Mouse (Mus musculus) ES-Bruce4 (cell line): ENCODE results near the gene Necab2. TPM values are rescaled to one million over a fixed set of nuclear protein-coding genes. Genes with fewer than 3 reads are reported as not detected.

Source experiments
- H3K27ac ChIP-seq: 2 replicates; pipeline ENCODE4 v1.5.1; 2012; ENCODE audit warnings: low read length, inconsistent platforms; ENCODE audit not compliant: insufficient read depth
- H3K27me3 ChIP-seq: 2 replicates; pipeline ENCODE4 v1.6.1; 2012; ENCODE audit warnings: mild to moderate bottlenecking, low read length, inconsistent platforms; ENCODE audit not compliant: control insufficient read depth, poor library complexity, insufficient read depth, severe bottlenecking
- H3K36me3 ChIP-seq: 2 replicates; pipeline ENCODE4 v1.6.1; 2012; ENCODE audit warnings: inconsistent platforms, mild to moderate bottlenecking, low read length, moderate library complexity; ENCODE audit not compliant: control insufficient read depth, poor library complexity, insufficient read depth, severe bottlenecking
- H3K4me1 ChIP-seq: one replicate; pipeline ENCODE4 v1.8.1; 2011; ENCODE audit warnings: low read length; ENCODE audit not compliant: control insufficient read depth, insufficient read depth
- H3K4me3 ChIP-seq: 2 replicates; pipeline ENCODE4 v1.5.1; 2011; ENCODE audit warnings: low read depth, mild to moderate bottlenecking, low read length
- H3K9ac ChIP-seq: 2 replicates; pipeline ENCODE4 v1.6.1; 2012; ENCODE audit warnings: low read depth, mild to moderate bottlenecking, inconsistent platforms; ENCODE audit not compliant: poor library complexity, severe bottlenecking
- H3K9me3 ChIP-seq: replicated peaks from 2 replicates; pipeline ENCODE4 v1.6.1; 2012; ENCODE audit warnings: mild to moderate bottlenecking, low read length, inconsistent platforms; ENCODE audit not compliant: control insufficient read depth, poor library complexity, insufficient read depth, severe bottlenecking
- CTCF ChIP-seq: IDR thresholded peaks from one replicate; pipeline ENCODE4 v1.8.1; 2011; ENCODE audit warnings: low read depth, low read length
- EP300 ChIP-seq: IDR thresholded peaks from 2 replicates; pipeline ENCODE4 v1.6.1; 2011; ENCODE audit warnings: low read depth, low read length; ENCODE audit not compliant: insufficient read depth
- POLR2A ChIP-seq: IDR thresholded peaks from one replicate; pipeline ENCODE4 v1.8.1; 2011; ENCODE audit warnings: low read length; ENCODE audit not compliant: insufficient read depth
- polyA plus RNA-seq: library from polyadenylated mRNA; stranded (reverse); fragments of >200 nt; gene quantifications from 2 replicates; pipeline ENCODE4 v1.2.4, GENCODE M21; 2011; ENCODE audit warnings: low read depth; ENCODE audit not compliant: missing spikeins, insufficient read depth, insufficient read length

Necab2 gene
- polyA plus RNA-seq, 1 experiment = 3.8 TPM

DNA sequence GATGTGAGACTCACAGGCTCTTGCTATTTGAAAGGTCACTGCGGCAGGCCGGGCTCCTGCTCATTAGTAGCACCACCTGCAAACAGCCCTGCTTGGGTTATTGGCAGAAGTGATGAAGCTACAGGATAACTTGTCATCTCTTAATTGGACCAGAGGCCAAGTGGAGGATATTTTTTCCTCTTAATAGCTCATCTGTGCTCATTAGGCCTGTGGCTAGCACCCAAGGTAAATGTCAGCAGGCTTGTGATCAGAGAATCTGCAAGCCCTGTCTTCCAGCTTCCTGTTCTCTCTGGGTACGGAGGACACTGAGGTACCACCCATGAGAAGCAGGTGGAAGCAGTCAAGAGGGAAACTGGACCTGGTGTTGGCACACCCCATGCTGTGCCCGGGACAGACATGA, 4.6 kb downstream of the Necab2 start:
- TF ChIP-seq EP300 (no peak), POLR2A (no peak), CTCF (no peak)
- peaks cover 8% of the 10 kb centered on the region for H3K27me3 ChIP-seq

GRCm38 (mm10) chr8:119452919-119453318, 6.4 kb downstream of the Necab2 start:
- H3K4me1 ChIP-seq = no peaks in the 10 kb centered on the region
- H3K27me3 ChIP-seq = no peaks in the 10 kb centered on the region
- no peaks in the 10 kb centered on the region for H3K9me3 ChIP-seq
- TF ChIP-seq POLR2A (no peak), CTCF (no peak), EP300 (no peak)
- no peak overlapping the region for H3K9ac ChIP-seq
- H3K4me3 ChIP-seq = no peak overlapping the region
- no peaks in the 10 kb centered on the region for H3K36me3 ChIP-seq
- H3K27ac ChIP-seq = no peak overlapping the region

More for the DNA sequence above, 4.6 kb downstream of the Necab2 start:
- Histone ChIP-seq H3K4me3 (no peak overlapping the region), H3K4me1 (no peaks in the 10 kb centered on the region), H3K36me3 (no peaks in the 10 kb centered on the region), H3K9me3 (no peaks in the 10 kb centered on the region), H3K27ac (no peak overlapping the region), H3K9ac (no peak overlapping the region)

- Histone ChIP-seq H3K27me3 (no peaks in the 10 kb centered on the region), H3K4me1 (no peaks in the 10 kb centered on the region), H3K27ac (no peak overlapping the region), H3K9me3 (no peaks in the 10 kb centered on the region), H3K4me3 (no peak overlapping the region), H3K36me3 (no peaks in the 10 kb centered on the region), H3K9ac (no peak overlapping the region)
- no peak for TF ChIP-seq CTCF
- TF ChIP-seq EP300 = no peak
- TF ChIP-seq POLR2A = no peak
These were observed 9.5 kb downstream of the Necab2 start for GRCm38 (mm10) chr8:119456045-119456444.

DNA sequence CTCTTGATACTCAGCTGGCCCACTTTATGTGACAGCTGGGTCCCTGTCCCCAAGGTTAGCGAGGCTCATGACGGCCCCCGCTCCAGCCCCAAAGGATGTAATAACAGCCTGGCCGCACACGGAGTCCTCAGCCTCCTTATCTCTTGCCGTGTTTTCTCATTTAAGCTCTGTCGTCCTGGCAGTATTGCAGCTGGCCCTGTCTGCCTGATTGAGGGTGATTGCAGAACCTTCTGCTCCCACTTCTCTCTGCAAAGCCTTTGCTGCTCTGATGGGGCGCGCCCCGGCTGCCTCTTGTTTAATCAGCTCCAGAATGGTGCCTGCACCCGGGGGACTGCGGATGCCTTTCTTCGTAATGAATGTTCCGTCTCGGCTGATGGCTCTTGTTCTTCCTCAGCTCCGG, 13.2 kb downstream of the Necab2 start:
- Histone ChIP-seq H3K9ac (no peak overlapping the region), H3K27me3 (no peaks in the 10 kb centered on the region)
- no peak for TF ChIP-seq POLR2A
- TF ChIP-seq EP300 = no peak
- TF ChIP-seq CTCF = no peak

DNA sequence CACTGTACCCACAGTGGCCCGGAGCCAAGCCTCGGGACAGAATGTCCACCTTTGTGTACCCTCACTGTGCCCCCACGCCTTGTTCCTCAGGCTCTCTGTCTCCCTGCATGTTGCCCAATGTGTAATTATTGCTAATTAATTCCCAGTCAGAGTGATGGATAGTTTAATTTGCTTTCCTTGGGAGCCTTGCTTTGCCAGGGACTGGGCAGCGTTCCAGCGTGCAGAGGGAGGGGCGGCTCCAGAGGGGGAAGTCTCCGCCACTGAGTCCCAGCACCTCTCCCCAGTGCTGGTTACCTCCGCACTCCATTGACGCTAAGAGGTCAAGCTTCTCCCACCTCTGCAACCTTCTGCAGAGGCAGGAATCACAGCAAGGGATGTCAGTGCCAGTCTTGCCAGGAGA, 14.8 kb downstream of the Necab2 start:
- no peaks in the 10 kb centered on the region for H3K9me3 ChIP-seq
- no peaks in the 10 kb centered on the region for H3K36me3 ChIP-seq
- no peaks in the 10 kb centered on the region for H3K27me3 ChIP-seq
- no peak overlapping the region for H3K9ac ChIP-seq
- no peaks in the 10 kb centered on the region for H3K4me1 ChIP-seq
- TF ChIP-seq POLR2A (no peak), EP300 (no peak), CTCF (no peak)
- no peak overlapping the region for H3K27ac ChIP-seq
- H3K4me3 ChIP-seq = no peak overlapping the region

More for the DNA sequence above, 13.2 kb downstream of the Necab2 start:
- Histone ChIP-seq H3K4me1 (no peaks in the 10 kb centered on the region), H3K9me3 (no peaks in the 10 kb centered on the region), H3K4me3 (no peak overlapping the region), H3K36me3 (no peaks in the 10 kb centered on the region), H3K27ac (no peak overlapping the region)

- no peaks in the 10 kb centered on the region for H3K27me3 ChIP-seq
These were observed 17.2 kb downstream of the Necab2 start for GRCm38 (mm10) chr8:119463709-119464108.

More at GRCm38 (mm10) chr8:119463709-119464108, 17.2 kb downstream of the Necab2 start:
- no peak overlapping the region for H3K27ac ChIP-seq
- no peaks in the 10 kb centered on the region for H3K9me3 ChIP-seq
- H3K4me1 ChIP-seq = no peaks in the 10 kb centered on the region
- H3K36me3 ChIP-seq = no peaks in the 10 kb centered on the region
- no peak overlapping the region for H3K4me3 ChIP-seq
- no peak for TF ChIP-seq CTCF
- no peak for TF ChIP-seq EP300
- TF ChIP-seq POLR2A = no peak
- no peak overlapping the region for H3K9ac ChIP-seq
